Mouse (Mus musculus) hematopoietic stem cell, adult 5-6 weeks (primary cell): ENCODE data around the gene Lyrm9. TPM values are rescaled to one million over a fixed set of nuclear protein-coding genes. Genes with fewer than 3 reads are reported as not detected.

Source experiments
- ATAC-seq, 2 experiments: fragments of 125-278 bp in 1 of 2; replicated peaks in 1 of 2; 2 replicates each; pipeline ENCODE4 v1.8.0; 2016 to 2017; ENCODE audit warnings: inconsistent platforms in 2 of 2, mild to moderate bottlenecking in 2 of 2, moderate number of reproducible peaks in 2 of 2, low read depth in 1 of 2, moderate TSS enrichment in 1 of 2; ENCODE audit not compliant: low FRiP score in 2 of 2, poor library complexity in 2 of 2, severe bottlenecking in 2 of 2, insufficient read depth in 1 of 2, low TSS enrichment in 1 of 2
- total RNA-seq: library from RNA; stranded (forward); fragments of 172-1452, 232-1000 nt; gene quantifications from 2 replicates; pipeline ENCODE4 v1.2.3, GENCODE M21; 2017

The Lyrm9 gene
- 5.8 and 104 TPM in 2 replicates for total RNA-seq

- peak; percentile 76 to 88 for ATAC-seq
Measured at GRCm38 (mm10) chr11:78826442-78827013, at the start of gene Lyrm9. Gene Lyrm9 (plus strand): TSS chr11:78826584.

- ATAC-seq, result no peak
Measured at GRCm38 (mm10) chr11:78777851-78778680, 48.3 kb upstream of the Lyrm9 start.

- no peak for ATAC-seq
Measured at GRCm38 (mm10) chr11:78780002-78780401, 46.4 kb upstream of the Lyrm9 start.

- ATAC-seq, result no peak
Measured at GRCm38 (mm10) chr11:78780571-78780970, 45.8 kb upstream of the Lyrm9 start.

- ATAC-seq, result no peak
Measured at GRCm38 (mm10) chr11:78782326-78782725, 44.1 kb upstream of the Lyrm9 start.

GRCm38 (mm10) chr11:78782791-78783347 is 43.5 kb upstream of the Lyrm9 start:
- no peak for ATAC-seq

GRCm38 (mm10) chr11:78786013-78786431 is 40.4 kb upstream of the Lyrm9 start:
- no peak for ATAC-seq

- ATAC-seq, result no peak
Measured at GRCm38 (mm10) chr11:78789370-78790060, 36.9 kb upstream of the Lyrm9 start.

- 0 out of 4 replicates have a peak, but pooled peaks have one; percentile 33 for ATAC-seq
Measured at GRCm38 (mm10) chr11:78791582-78791981, 34.8 kb upstream of the Lyrm9 start.

- no peak for ATAC-seq
Measured at GRCm38 (mm10) chr11:78792055-78792454, 34.3 kb upstream of the Lyrm9 start.

GRCm38 (mm10) chr11:78792465-78792864 is 33.9 kb upstream of the Lyrm9 start:
- peak; percentile 72 to 81 for ATAC-seq

- ATAC-seq, result no peak
Measured at GRCm38 (mm10) chr11:78793116-78793515, 33.3 kb upstream of the Lyrm9 start.

GRCm38 (mm10) chr11:78796072-78796729 is 30.2 kb upstream of the Lyrm9 start:
- ATAC-seq, result no peak

- no peak for ATAC-seq
Measured at GRCm38 (mm10) chr11:78801094-78801493, 25.3 kb upstream of the Lyrm9 start.

- ATAC-seq, result no peak
Measured at GRCm38 (mm10) chr11:78803587-78804316, 22.6 kb upstream of the Lyrm9 start.

GRCm38 (mm10) chr11:78804551-78804950 is 21.8 kb upstream of the Lyrm9 start:
- no peak for ATAC-seq

GRCm38 (mm10) chr11:78805198-78805597 is 21.2 kb upstream of the Lyrm9 start:
- no peak for ATAC-seq
